Mouse (Mus musculus): ENCODE measurements at regions not wholly inside any gene's neighbourhood (a gene's known extent, or its start where the extent isn't known, plus 50 kb on each side); places are given as distances from the start of the nearest gene placed in this dataset.

- ATAC-seq (ENCODE audit: extremely low read depth, insufficient number of reproducible peaks, low FRiP score, poor library complexity, severe bottlenecking): no peak
- no peak for TF ChIP-seq GATA2 (IDR thresholded peaks at IDR 0.05; ENCODE audit: borderline replicate concordance, low read depth, low read length)
- no peak for TF ChIP-seq CTCF (IDR thresholded peaks at IDR 0.05; ENCODE audit: low read depth, low read length)
- TF ChIP-seq TAL1 (conservative IDR thresholded peaks at IDR 0.05; ENCODE audit: low read depth, low read length): no peak
- no peak for TF ChIP-seq POLR2AphosphoS5 (IDR thresholded peaks at IDR 0.05; ENCODE audit: insufficient replicate concordance, low read depth, low read length)
- TF ChIP-seq GATA1 (IDR thresholded peaks at IDR 0.05; ENCODE audit: borderline replicate concordance, low read length): no peak
- H3K36me3 ChIP-seq (replicated peaks): no peaks in the 10 kb centered on the region
These were observed 63.1 kb upstream of the Tle3 start for GRCm38 (mm10) chr9:61309096-61309495.

GRCm38 (mm10) chr9:61309768-61310493, 62.2 kb upstream of the Tle3 start:
- Histone ChIP-seq H3K4me3 (ENCODE audit: low read depth, low read length) (no peak overlapping the region), H3K27me3 (ENCODE audit: insufficient read depth, low read length) (peaks cover 16% of the 10 kb centered on the region), H3K9me3 (replicated peaks) (no peaks in the 10 kb centered on the region), H3K36me3 (replicated peaks) (no peaks in the 10 kb centered on the region), H3K4me1 (ENCODE audit: insufficient read depth, low read depth, low read length) (no peaks in the 10 kb centered on the region)
- no peak for TF ChIP-seq GATA1 (IDR thresholded peaks at IDR 0.05; ENCODE audit: borderline replicate concordance, low read length)
- no peak for TF ChIP-seq TAL1 (conservative IDR thresholded peaks at IDR 0.05; ENCODE audit: low read depth, low read length)
- no peak for TF ChIP-seq POLR2AphosphoS5 (IDR thresholded peaks at IDR 0.05; ENCODE audit: insufficient replicate concordance, low read depth, low read length)
- TF ChIP-seq GATA2 (IDR thresholded peaks at IDR 0.05; ENCODE audit: borderline replicate concordance, low read depth, low read length): no peak
- no peak for TF ChIP-seq CTCF (IDR thresholded peaks at IDR 0.05; ENCODE audit: low read depth, low read length)
- DNase-seq (ENCODE audit: low spot score) (no peak), ATAC-seq (ENCODE audit: extremely low read depth, insufficient number of reproducible peaks, low FRiP score, poor library complexity, severe bottlenecking) (no peak)

More at GRCm38 (mm10) chr9:61309096-61309495, 63.1 kb upstream of the Tle3 start:
- Histone ChIP-seq H3K27me3 (ENCODE audit: insufficient read depth, low read length) (peaks cover 16% of the 10 kb centered on the region), H3K4me1 (ENCODE audit: insufficient read depth, low read depth, low read length) (no peaks in the 10 kb centered on the region), H3K4me3 (ENCODE audit: low read depth, low read length) (no peak overlapping the region), H3K9me3 (replicated peaks) (no peaks in the 10 kb centered on the region)
- no peak for DNase-seq (ENCODE audit: low spot score)

GRCm38 (mm10) chr9:61310574-61310973, 61.6 kb upstream of the Tle3 start:
- H3K9me3 ChIP-seq (replicated peaks): no peaks in the 10 kb centered on the region
- TF ChIP-seq GATA1 (IDR thresholded peaks at IDR 0.05; ENCODE audit: borderline replicate concordance, low read length): no peak
- TF ChIP-seq TAL1 (conservative IDR thresholded peaks at IDR 0.05; ENCODE audit: low read depth, low read length): no peak
- TF ChIP-seq CTCF (IDR thresholded peaks at IDR 0.05; ENCODE audit: low read depth, low read length): no peak
- TF ChIP-seq POLR2AphosphoS5 (IDR thresholded peaks at IDR 0.05; ENCODE audit: insufficient replicate concordance, low read depth, low read length): no peak
- no peak for TF ChIP-seq GATA2 (IDR thresholded peaks at IDR 0.05; ENCODE audit: borderline replicate concordance, low read depth, low read length)
- no peaks in the 10 kb centered on the region for H3K4me1 ChIP-seq (ENCODE audit: insufficient read depth, low read depth, low read length)
- peaks cover 19% of the 10 kb centered on the region for H3K27me3 ChIP-seq (ENCODE audit: insufficient read depth, low read length)
- no peak overlapping the region for H3K4me3 ChIP-seq (ENCODE audit: low read depth, low read length)
- DNase-seq (ENCODE audit: low spot score) (no peak), ATAC-seq (ENCODE audit: extremely low read depth, insufficient number of reproducible peaks, low FRiP score, poor library complexity, severe bottlenecking) (no peak)
- no peaks in the 10 kb centered on the region for H3K36me3 ChIP-seq (replicated peaks)

- Histone ChIP-seq H3K4me1 (ENCODE audit: insufficient read depth, low read depth, low read length) (no peaks in the 10 kb centered on the region), H3K27me3 (ENCODE audit: insufficient read depth, low read length) (peaks cover 16% of the 10 kb centered on the region), H3K4me3 (ENCODE audit: low read depth, low read length) (no peak overlapping the region), H3K9me3 (replicated peaks) (no peaks in the 10 kb centered on the region), H3K36me3 (replicated peaks) (no peaks in the 10 kb centered on the region)
- DNase-seq (ENCODE audit: low spot score) (no peak), ATAC-seq (ENCODE audit: extremely low read depth, insufficient number of reproducible peaks, low FRiP score, poor library complexity, severe bottlenecking) (no peak)
- TF ChIP-seq GATA1 (IDR thresholded peaks at IDR 0.05; ENCODE audit: borderline replicate concordance, low read length) (no peak), POLR2AphosphoS5 (IDR thresholded peaks at IDR 0.05; ENCODE audit: insufficient replicate concordance, low read depth, low read length) (no peak), GATA2 (IDR thresholded peaks at IDR 0.05; ENCODE audit: borderline replicate concordance, low read depth, low read length) (no peak), TAL1 (conservative IDR thresholded peaks at IDR 0.05; ENCODE audit: low read depth, low read length) (no peak), CTCF (IDR thresholded peaks at IDR 0.05; ENCODE audit: low read depth, low read length) (no peak)
These were observed 60.6 kb upstream of the Tle3 start for GRCm38 (mm10) chr9:61311604-61312003.

- TF ChIP-seq CTCF (IDR thresholded peaks at IDR 0.05; ENCODE audit: low read depth, low read length): no peak
- no peak for TF ChIP-seq POLR2AphosphoS5 (IDR thresholded peaks at IDR 0.05; ENCODE audit: insufficient replicate concordance, low read depth, low read length)
- no peak for TF ChIP-seq GATA2 (IDR thresholded peaks at IDR 0.05; ENCODE audit: borderline replicate concordance, low read depth, low read length)
- TF ChIP-seq GATA1 (IDR thresholded peaks at IDR 0.05; ENCODE audit: borderline replicate concordance, low read length): no peak
- no peak for TF ChIP-seq TAL1 (conservative IDR thresholded peaks at IDR 0.05; ENCODE audit: low read depth, low read length)
- Histone ChIP-seq H3K9me3 (replicated peaks) (no peaks in the 10 kb centered on the region), H3K4me1 (ENCODE audit: insufficient read depth, low read depth, low read length) (no peaks in the 10 kb centered on the region), H3K27me3 (ENCODE audit: insufficient read depth, low read length) (peaks cover 14% of the 10 kb centered on the region; the same call in 1 of the 2 replicates), H3K4me3 (ENCODE audit: low read depth, low read length) (no peak overlapping the region), H3K36me3 (replicated peaks) (no peaks in the 10 kb centered on the region)
- no peak for ATAC-seq (ENCODE audit: extremely low read depth, insufficient number of reproducible peaks, low FRiP score, poor library complexity, severe bottlenecking)
- DNase-seq (ENCODE audit: low spot score): no peak
These were observed 57.5 kb upstream of the Tle3 start for GRCm38 (mm10) chr9:61314630-61315179.
